Mouse (Mus musculus) neural tube, embryonic 11.5 days (tissue): ENCODE data around the gene Selenbp1. TPM values are rescaled to one million over a fixed set of nuclear protein-coding genes. Genes with fewer than 3 reads are reported as not detected.
"Not testable (repeated sequence)": the region's sequence is repeated elsewhere in the genome, so short reads cannot be mapped to it uniquely, and the experiment has no call there.

ENCODE experiments used
- ATAC-seq: fragments of 200-750 bp; cut with Nextera tagmentation; 2 replicates; pipeline ENCODE4 v1.8.0; 2017; ENCODE audit warnings: moderate number of reproducible peaks, mild to moderate bottlenecking, moderate TSS enrichment, moderate library complexity; ENCODE audit not compliant: insufficient read depth, low FRiP score, low TSS enrichment
- DNase-seq: peaks from one replicate; pipeline ENCODE4 v3.0.0-alpha.2; 2015; ENCODE audit warnings: low spot score
- H3K27ac ChIP-seq: fragments of 300-500 bp; sonication (generic); 2 replicates; pipeline ENCODE4 v1.5.1; 2014; ENCODE audit warnings: low read depth, mild to moderate bottlenecking, low read length
- H3K27me3 ChIP-seq: fragments of 300-500 bp; sonication (generic); 2 replicates; pipeline ENCODE4 v1.6.1; 2014; ENCODE audit warnings: mild to moderate bottlenecking, low read length, mixed read lengths; ENCODE audit not compliant: control insufficient read depth, insufficient read depth
- H3K36me3 ChIP-seq: fragments of 300-500 bp; sonication (generic); 2 replicates; pipeline ENCODE4 v1.6.1; 2014; ENCODE audit warnings: mild to moderate bottlenecking, low read length, moderate library complexity, mixed read lengths; ENCODE audit not compliant: control insufficient read depth, insufficient read depth
- H3K4me1 ChIP-seq: fragments of 300-500 bp; sonication (generic); 2 replicates; pipeline ENCODE4 v1.6.1; 2014; ENCODE audit warnings: low read length, mixed read lengths; ENCODE audit not compliant: control insufficient read depth, insufficient read depth
- H3K4me2 ChIP-seq: fragments of 300-500 bp; sonication (generic); 2 replicates; pipeline ENCODE4 v1.6.1; 2014; ENCODE audit warnings: low read depth, mild to moderate bottlenecking, moderate library complexity
- H3K4me3 ChIP-seq: fragments of 300-500 bp; sonication (generic); 2 replicates; pipeline ENCODE4 v1.5.1; 2014; ENCODE audit warnings: low read depth, low read length
- H3K9ac ChIP-seq: fragments of 300-500 bp; sonication (generic); 2 replicates; pipeline ENCODE4 v1.6.1; 2014; ENCODE audit warnings: mild to moderate bottlenecking, low read length
- H3K9me3 ChIP-seq: fragments of 300-500 bp; sonication (generic); 2 replicates; pipeline ENCODE4 v1.6.1; 2016; ENCODE audit warnings: low read length; ENCODE audit not compliant: control insufficient read depth
- WGBS: fragments of 180-500 bp; shearing (Covaris S2); extraction: QIAGEN DNeasy Blood & Tissue Kit; methylation state at CpG from one replicate; pipeline ENCODE4 v1.1.7; 2014; 5-methylcytosine and 5-hydroxymethylcytosine counted together
- polyA plus RNA-seq: library from polyadenylated mRNA; unstranded; fragments of >200 nt; fragmentation: Nextera tagmentation; extraction: Ambion mirVana; gene quantifications from 2 replicates; pipeline ENCODE4 v1.2.1, GENCODE M21; 2014

The Selenbp1 gene
- polyA plus RNA-seq, 1 experiment from 2014 or later: 6.2 TPM

GRCm38 (mm10) chr3:94913801-94914200, 19.1 kb upstream of the Selenbp1 start:
- H3K4me3 ChIP-seq: no peak overlapping the region
- H3K4me1 ChIP-seq: no peaks in the 10 kb centered on the region
- H3K27me3 ChIP-seq: no peaks in the 10 kb centered on the region
- H3K4me2 ChIP-seq: no peak overlapping the region
- no peak overlapping the region for H3K9ac ChIP-seq
- DNase-seq (no peak), ATAC-seq (no peak)
- no peaks in the 10 kb centered on the region; the same call in 1 of the 2 replicates for H3K36me3 ChIP-seq
- no peaks in the 10 kb centered on the region for H3K9me3 ChIP-seq
- no peak overlapping the region for H3K27ac ChIP-seq
- 64% methylated on average over 5 of the region's 5 CpGs for WGBS

DNA sequence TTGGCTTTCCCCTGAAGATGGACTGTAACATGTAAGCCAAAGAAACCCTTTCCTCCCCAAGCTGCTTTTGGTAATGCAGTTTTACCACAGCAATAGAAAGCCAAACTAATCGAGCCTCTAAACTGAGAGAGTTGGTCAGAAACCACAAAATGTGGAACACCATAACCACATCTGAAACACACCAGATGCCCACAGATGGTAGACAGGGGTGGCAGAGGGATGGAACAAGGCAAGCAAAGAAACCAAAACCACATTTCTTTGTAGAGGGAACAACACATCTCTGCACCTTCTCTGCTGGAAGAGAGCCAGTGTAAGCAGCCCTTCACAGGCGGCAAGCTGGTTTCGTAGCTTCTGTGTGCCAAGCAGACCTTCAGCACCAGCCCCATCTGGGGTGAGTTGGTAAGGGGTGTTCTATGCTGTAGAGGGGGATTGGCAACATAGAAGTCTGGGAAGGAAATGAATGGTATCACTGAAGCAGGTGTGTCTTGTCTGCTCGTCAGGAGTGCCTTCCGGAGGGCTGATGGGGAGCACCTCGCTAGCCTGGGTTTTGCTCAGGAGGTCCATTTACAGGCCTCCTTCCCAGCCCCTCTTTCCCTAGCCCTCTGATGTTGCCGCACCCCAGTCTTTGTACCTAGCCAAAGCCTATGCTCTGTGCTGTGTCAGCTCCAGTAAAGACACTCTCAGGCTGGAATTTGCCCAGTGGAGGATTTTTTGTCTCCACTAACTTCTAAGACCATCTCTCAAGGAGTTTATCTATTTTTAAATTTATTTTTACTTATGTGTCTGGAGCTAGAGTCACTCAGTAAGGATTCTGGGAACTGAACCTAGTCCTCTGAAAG, 16.7 kb upstream of the Selenbp1 start:
- WGBS: 93% methylated on average over 7 of the region's 7 CpGs

GRCm38 (mm10) chr3:94917816-94918361, 15.0 kb upstream of the Selenbp1 start:
- WGBS: 73% methylated on average over 14 of the region's 14 CpGs
- ATAC-seq: no peak

More for the DNA sequence above, 16.7 kb upstream of the Selenbp1 start:
- no peaks in the 10 kb centered on the region for H3K9me3 ChIP-seq
- H3K4me3 ChIP-seq: no peak overlapping the region
- DNase-seq: no peak
- ATAC-seq: no peak
- H3K36me3 ChIP-seq: no peaks in the 10 kb centered on the region; the same call in 1 of the 2 replicates
- H3K9ac ChIP-seq: no peak overlapping the region
- no peaks in the 10 kb centered on the region for H3K4me1 ChIP-seq
- H3K4me2 ChIP-seq: no peak overlapping the region
- H3K27ac ChIP-seq: no peak overlapping the region
- H3K27me3 ChIP-seq: no peaks in the 10 kb centered on the region

DNA sequence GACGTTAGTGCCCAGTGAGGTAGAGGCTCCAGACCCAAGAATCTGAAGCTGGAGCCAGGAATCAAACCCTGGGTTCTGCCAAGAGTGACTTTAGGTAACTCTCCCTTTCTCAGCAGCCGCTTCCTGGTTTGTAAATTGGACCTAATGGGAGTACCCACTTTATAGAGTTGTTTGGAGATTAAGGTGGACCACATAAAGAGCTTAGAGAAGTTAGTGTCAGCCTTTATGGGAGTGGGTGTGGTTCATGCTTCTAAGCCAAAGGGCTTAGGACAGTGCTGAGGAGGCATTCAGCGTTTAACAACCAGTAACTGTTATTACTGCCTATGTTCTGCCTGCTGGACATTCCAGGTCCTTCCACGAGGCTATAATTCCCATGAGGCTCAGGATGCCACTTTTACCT, 14.0 kb upstream of the Selenbp1 start:
- no peaks in the 10 kb centered on the region for H3K9me3 ChIP-seq
- no peaks in the 10 kb centered on the region for H3K4me1 ChIP-seq
- H3K4me3 ChIP-seq: no peak overlapping the region
- H3K4me2 ChIP-seq: no peak overlapping the region
- H3K27ac ChIP-seq: no peak overlapping the region
- no peaks in the 10 kb centered on the region for H3K27me3 ChIP-seq
- ATAC-seq (no peak), DNase-seq (no peak)
- WGBS: 50% methylated on average over 4 of the region's 4 CpGs
- H3K36me3 ChIP-seq: no peaks in the 10 kb centered on the region; the same call in 1 of the 2 replicates
- H3K9ac ChIP-seq: no peak overlapping the region

More at GRCm38 (mm10) chr3:94917816-94918361, 15.0 kb upstream of the Selenbp1 start:
- Histone ChIP-seq H3K27ac (no peak overlapping the region), H3K9me3 (no peaks in the 10 kb centered on the region), H3K4me1 (no peaks in the 10 kb centered on the region), H3K4me3 (no peak overlapping the region), H3K9ac (no peak overlapping the region), H3K4me2 (no peak overlapping the region), H3K36me3 (no peaks in the 10 kb centered on the region; the same call in 1 of the 2 replicates), H3K27me3 (no peaks in the 10 kb centered on the region)
- DNase-seq: no peak

- Histone ChIP-seq H3K4me1 (no peaks in the 10 kb centered on the region), H3K36me3 (no peaks in the 10 kb centered on the region), H3K9ac (no peak overlapping the region), H3K9me3 (no peaks in the 10 kb centered on the region), H3K4me3 (no peak overlapping the region), H3K4me2 (no peak overlapping the region), H3K27ac (no peak overlapping the region), H3K27me3 (no peaks in the 10 kb centered on the region)
- ATAC-seq: no peak
- no peak for DNase-seq
- WGBS: 54% methylated on average over 3 of the region's 3 CpGs
These were observed 11.8 kb upstream of the Selenbp1 start for GRCm38 (mm10) chr3:94921104-94921503.

DNA sequence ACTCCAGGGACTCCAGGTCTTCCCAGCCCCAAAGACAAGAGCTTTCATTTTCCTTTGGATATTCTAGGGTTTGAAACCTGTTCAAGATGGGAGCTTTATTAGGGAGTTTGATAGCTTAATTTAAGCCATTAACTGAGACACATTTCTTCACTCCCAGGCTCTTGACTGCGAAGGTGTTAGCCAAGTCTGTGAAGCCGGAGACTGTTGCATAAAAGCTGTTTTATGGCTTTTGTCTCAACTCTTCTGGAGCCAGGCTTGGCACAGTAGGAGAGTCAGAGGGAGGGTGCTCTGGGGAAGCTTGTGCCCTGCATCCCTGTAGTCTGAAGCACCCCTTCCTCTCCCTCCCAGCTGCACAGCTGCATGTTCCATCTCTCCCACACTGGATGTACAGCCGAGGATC, 10.5 kb upstream of the Selenbp1 start:
- Histone ChIP-seq H3K27me3 (no peaks in the 10 kb centered on the region), H3K4me3 (no peak overlapping the region), H3K27ac (no peak overlapping the region), H3K36me3 (no peaks in the 10 kb centered on the region), H3K9me3 (no peaks in the 10 kb centered on the region), H3K4me1 (no peaks in the 10 kb centered on the region), H3K4me2 (no peak overlapping the region), H3K9ac (no peak overlapping the region)
- 41% methylated on average over 3 of the region's 3 CpGs for WGBS
- ATAC-seq (no peak), DNase-seq (no peak)

- Histone ChIP-seq H3K36me3 (no peaks in the 10 kb centered on the region), H3K27ac (no peak overlapping the region), H3K4me3 (no peak overlapping the region), H3K4me1 (no peaks in the 10 kb centered on the region), H3K27me3 (no peaks in the 10 kb centered on the region), H3K9ac (no peak overlapping the region), H3K9me3 (no peaks in the 10 kb centered on the region), H3K4me2 (no peak overlapping the region)
- ATAC-seq: no peak
- DNase-seq: no peak
- WGBS: 78% methylated on average over 8 of the region's 8 CpGs
These were observed 8.2 kb upstream of the Selenbp1 start for GRCm38 (mm10) chr3:94924688-94925087.

- ATAC-seq, H3K9me3 ChIP-seq, H3K27me3 ChIP-seq, H3K9ac ChIP-seq, H3K4me3 ChIP-seq, DNase-seq, H3K4me1 ChIP-seq, H3K27ac ChIP-seq, H3K36me3 ChIP-seq, H3K4me2 ChIP-seq: not testable (repeated sequence)
- WGBS: 43% methylated on average over 4 of the region's 4 CpGs
These were observed 6.5 kb upstream of the Selenbp1 start for GRCm38 (mm10) chr3:94926301-94926736.

- H3K4me1 ChIP-seq, ATAC-seq, H3K9me3 ChIP-seq, H3K4me3 ChIP-seq, H3K4me2 ChIP-seq, DNase-seq, H3K27ac ChIP-seq, H3K36me3 ChIP-seq, H3K27me3 ChIP-seq, H3K9ac ChIP-seq: not testable (repeated sequence)
- 95% methylated on average over 4 of the region's 4 CpGs for WGBS
These were observed 3.9 kb upstream of the Selenbp1 start for GRCm38 (mm10) chr3:94928979-94929378.
